Mouse (Mus musculus) neural tube, embryonic 14.5 days (tissue): ENCODE measurements around the gene Spc25. TPM values are rescaled to one million over a fixed set of nuclear protein-coding genes. Genes with fewer than 3 reads are reported as not detected.

Source experiments
- ATAC-seq: fragments of 200-750 bp; cut with Nextera tagmentation; 2 replicates; pipeline ENCODE4 v1.8.0; 2017; ENCODE audit warnings: low read depth, mild to moderate bottlenecking, moderate TSS enrichment, moderate library complexity
- H3K27ac ChIP-seq: fragments of 300-500 bp; sonication (generic); 2 replicates; pipeline ENCODE4 v1.5.1; 2014; ENCODE audit warnings: low read depth, mild to moderate bottlenecking, control low read depth, low read length, moderate library complexity, mixed read lengths
- H3K27me3 ChIP-seq: fragments of 300-500 bp; sonication (generic); 2 replicates; pipeline ENCODE4 v1.6.1; 2014; ENCODE audit warnings: low read length; ENCODE audit not compliant: control insufficient read depth, insufficient read depth
- H3K36me3 ChIP-seq: fragments of 300-500 bp; sonication (generic); 2 replicates; pipeline ENCODE4 v1.6.1; 2014; ENCODE audit warnings: low read length, mixed read lengths; ENCODE audit not compliant: control insufficient read depth, insufficient read depth
- H3K4me1 ChIP-seq: fragments of 300-500 bp; sonication (generic); 2 replicates; pipeline ENCODE4 v1.6.1; 2014; ENCODE audit warnings: low read length; ENCODE audit not compliant: control insufficient read depth, insufficient read depth
- H3K4me2 ChIP-seq: fragments of 300-500 bp; sonication (generic); 2 replicates; pipeline ENCODE4 v1.6.1; 2014; ENCODE audit warnings: mild to moderate bottlenecking, low read depth, low read length, control low read depth
- H3K4me3 ChIP-seq: fragments of 300-500 bp; sonication (generic); 2 replicates; pipeline ENCODE4 v1.5.1; 2014; ENCODE audit warnings: low read depth, low read length, control low read depth, mixed read lengths
- H3K9ac ChIP-seq: fragments of 300-500 bp; sonication (generic); replicated peaks from 2 replicates; pipeline ENCODE4 v1.6.1; 2014; ENCODE audit warnings: low read depth, mild to moderate bottlenecking, control low read depth, low read length, mixed read lengths
- H3K9me3 ChIP-seq: fragments of 300-500 bp; sonication (generic); 2 replicates; pipeline ENCODE4 v1.6.1; 2016; ENCODE audit warnings: low read length; ENCODE audit not compliant: control insufficient read depth
- WGBS: fragments of 180-500 bp; shearing (Covaris S2); extraction: QIAGEN DNeasy Blood & Tissue Kit; methylation state at CpG from one replicate; pipeline ENCODE4 v1.1.7; 2014; 5-methylcytosine and 5-hydroxymethylcytosine counted together
- polyA plus RNA-seq: library from polyadenylated mRNA; unstranded; fragments of >200 nt; fragmentation: Nextera tagmentation; extraction: Ambion mirVana; gene quantifications from 2 replicates; pipeline ENCODE4 v1.2.1, GENCODE M21; 2014

The Spc25 gene
- 15.4 and 19.9 TPM in 2 replicates for polyA plus RNA-seq

DNA sequence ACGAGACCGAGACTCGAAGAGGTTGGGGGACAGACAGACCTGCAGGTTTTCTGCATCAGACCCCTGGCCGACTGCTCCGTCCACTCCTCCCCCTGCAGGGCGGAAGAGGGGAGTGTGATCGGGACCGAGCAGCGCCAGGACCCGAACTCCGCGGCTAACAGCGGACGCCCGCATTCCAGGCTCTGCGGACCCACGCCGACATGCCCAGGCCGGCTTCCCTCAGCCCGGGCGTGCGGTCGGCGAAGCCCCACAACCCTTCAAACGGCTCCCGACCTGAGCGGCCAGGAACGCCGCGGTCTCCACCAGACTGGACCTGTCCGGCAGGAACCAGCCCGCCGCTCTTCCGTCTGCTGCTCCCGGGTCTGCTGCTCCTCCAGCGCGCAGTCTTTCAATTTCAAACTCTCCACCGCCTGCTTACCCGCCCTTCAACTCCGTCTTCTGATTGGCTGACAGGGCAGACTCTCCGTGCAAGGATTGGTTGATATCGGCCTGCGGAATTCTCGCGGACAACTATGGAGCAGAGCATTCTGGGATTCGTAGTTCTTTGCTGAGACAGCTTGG is at the start of gene Spc25:
Gene Spc25 (minus strand): TSS at position 404 of the 561 bp plus-strand sequence.
- peak within 1 kb of the TSS; percentile 50 for H3K9ac ChIP-seq
- peak within 1 kb of the TSS; percentile 67 for H3K4me3 ChIP-seq
- no peaks in the 10 kb centered on the region for H3K36me3 ChIP-seq
- ATAC-seq, result peak; percentile 100
- no peaks in the 10 kb centered on the region for H3K27me3 ChIP-seq
- H3K9me3 ChIP-seq, result no peaks in the 10 kb centered on the region
- under 1% methylated on average over 46 of the region's 46 CpGs for WGBS
- no peak within 1 kb of the TSS for H3K27ac ChIP-seq
- no peaks in the 10 kb centered on the region for H3K4me1 ChIP-seq
- peak within 1 kb of the TSS; percentile 91 for H3K4me2 ChIP-seq

GRCm38 (mm10) chr2:69248221-69248755 is 42.3 kb upstream of the Spc25 start:
- no peaks in the 10 kb centered on the region for H3K27me3 ChIP-seq
- no peak overlapping the region for H3K4me3 ChIP-seq
- ATAC-seq, result no peak
- H3K27ac ChIP-seq, result no peak overlapping the region
- H3K4me1 ChIP-seq, result no peaks in the 10 kb centered on the region
- no peaks in the 10 kb centered on the region for H3K9me3 ChIP-seq
- no peaks in the 10 kb centered on the region for H3K36me3 ChIP-seq
- H3K9ac ChIP-seq, result no peak overlapping the region
- WGBS, result 73% methylated on average over 16 of the region's 16 CpGs
- H3K4me2 ChIP-seq, result no peak overlapping the region

GRCm38 (mm10) chr2:69247081-69247480 is 41.1 kb upstream of the Spc25 start:
- 90% methylated on average over 1 of the region's 1 CpGs for WGBS
- no peak for ATAC-seq

DNA sequence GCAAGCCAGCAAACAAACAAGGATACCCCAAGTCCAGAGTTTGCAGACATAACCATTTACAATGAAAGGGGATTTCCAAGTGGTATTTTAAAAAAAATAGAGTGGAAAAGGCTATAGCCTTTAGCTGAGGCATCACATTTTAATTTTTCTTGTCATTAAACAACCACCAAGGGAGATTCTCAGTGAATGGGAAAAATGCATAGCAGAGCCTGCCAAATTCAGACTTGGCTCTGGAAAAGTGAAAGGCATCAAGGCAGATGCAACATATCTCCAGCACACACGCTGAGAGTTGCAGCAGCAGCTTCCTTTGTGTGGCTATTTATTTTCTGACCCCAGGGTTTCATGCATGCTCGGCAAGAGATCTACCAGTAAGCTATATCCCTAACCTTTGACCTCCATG is 38.9 kb upstream of the Spc25 start:
- no peaks in the 10 kb centered on the region for H3K36me3 ChIP-seq
- no peak overlapping the region for H3K27ac ChIP-seq
- H3K27me3 ChIP-seq, result no peaks in the 10 kb centered on the region
- no peak for ATAC-seq
- H3K4me1 ChIP-seq, result no peaks in the 10 kb centered on the region
- H3K9me3 ChIP-seq, result no peaks in the 10 kb centered on the region
- no peak overlapping the region for H3K4me2 ChIP-seq
- no peak overlapping the region for H3K9ac ChIP-seq
- 37% methylated on average over 2 of the region's 2 CpGs for WGBS
- H3K4me3 ChIP-seq, result no peak overlapping the region

More at GRCm38 (mm10) chr2:69247081-69247480, 41.1 kb upstream of the Spc25 start:
- H3K4me3 ChIP-seq, result no peak overlapping the region
- no peak overlapping the region for H3K4me2 ChIP-seq
- no peaks in the 10 kb centered on the region for H3K27me3 ChIP-seq
- H3K9me3 ChIP-seq, result no peaks in the 10 kb centered on the region
- no peaks in the 10 kb centered on the region for H3K36me3 ChIP-seq
- H3K9ac ChIP-seq, result no peak overlapping the region
- H3K4me1 ChIP-seq, result no peaks in the 10 kb centered on the region
- no peak overlapping the region for H3K27ac ChIP-seq

DNA sequence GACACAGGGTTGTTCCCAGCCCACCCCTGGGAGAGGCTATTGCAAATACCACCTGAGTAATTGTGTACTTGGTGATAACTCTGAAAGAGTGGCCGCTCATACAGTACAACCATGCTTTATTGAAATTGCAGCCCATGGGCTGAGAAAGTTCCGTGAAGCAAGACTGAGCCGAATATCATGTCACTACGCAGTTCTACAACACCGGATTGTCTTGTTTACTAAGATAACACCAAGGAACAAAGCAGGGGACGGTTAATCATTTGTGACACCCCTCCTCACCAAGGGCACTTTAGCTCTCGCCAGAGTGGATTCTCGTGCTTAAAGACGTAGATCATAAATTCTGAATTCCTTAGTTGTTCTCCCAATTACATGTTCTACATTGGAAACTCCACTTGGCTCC is 33.3 kb upstream of the Spc25 start:
- 68% methylated on average over 9 of the region's 9 CpGs for WGBS
- no peak for ATAC-seq

GRCm38 (mm10) chr2:69234976-69235678 is 29.1 kb upstream of the Spc25 start:
- Histone ChIP-seq H3K36me3 (no peaks in the 10 kb centered on the region), H3K27me3 (no peaks in the 10 kb centered on the region), H3K4me1 (no peaks in the 10 kb centered on the region), H3K4me2 (no peak overlapping the region), H3K9me3 (no peaks in the 10 kb centered on the region), H3K27ac (no peak overlapping the region), H3K4me3 (no peak overlapping the region), H3K9ac (no peak overlapping the region)
- 46% methylated on average over 5 of the region's 5 CpGs for WGBS
- ATAC-seq, result no peak

More for the DNA sequence above, 33.3 kb upstream of the Spc25 start:
- no peaks in the 10 kb centered on the region for H3K36me3 ChIP-seq
- no peaks in the 10 kb centered on the region for H3K4me1 ChIP-seq
- H3K27ac ChIP-seq, result no peak overlapping the region
- no peaks in the 10 kb centered on the region for H3K9me3 ChIP-seq
- no peaks in the 10 kb centered on the region for H3K27me3 ChIP-seq
- H3K4me2 ChIP-seq, result no peak overlapping the region
- H3K9ac ChIP-seq, result no peak overlapping the region
- H3K4me3 ChIP-seq, result no peak overlapping the region

DNA sequence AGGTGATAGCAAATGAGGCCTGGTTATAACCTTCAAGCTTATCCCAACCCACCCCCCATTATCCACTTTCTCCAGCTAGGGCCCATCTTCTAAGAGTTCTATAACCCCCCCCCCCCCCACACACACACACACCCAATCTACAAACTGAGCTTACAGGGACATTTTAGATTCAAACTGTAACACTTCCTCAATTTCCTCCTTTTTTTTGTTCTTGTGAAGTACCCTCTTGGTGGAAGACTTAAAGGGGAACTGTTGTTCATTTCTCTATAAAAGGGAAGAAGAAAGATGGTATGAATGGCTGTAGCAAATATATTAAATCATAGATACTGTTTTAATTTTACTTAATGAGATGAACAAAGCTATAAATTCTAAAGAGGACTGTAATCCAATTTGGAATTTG is 26.1 kb upstream of the Spc25 start:
- Histone ChIP-seq H3K9me3 (no peaks in the 10 kb centered on the region), H3K9ac (no peak overlapping the region), H3K4me2 (no peak overlapping the region), H3K4me1 (no peaks in the 10 kb centered on the region), H3K4me3 (no peak overlapping the region), H3K27me3 (no peaks in the 10 kb centered on the region), H3K36me3 (no peaks in the 10 kb centered on the region), H3K27ac (no peak overlapping the region)
- ATAC-seq, result no peak

- no peaks in the 10 kb centered on the region for H3K4me1 ChIP-seq
- H3K27me3 ChIP-seq, result no peaks in the 10 kb centered on the region
- 89% methylated on average over 2 of the region's 2 CpGs for WGBS
- H3K9me3 ChIP-seq, result no peaks in the 10 kb centered on the region
- H3K27ac ChIP-seq, result no peak overlapping the region
- no peak for ATAC-seq
- no peak overlapping the region for H3K4me3 ChIP-seq
- H3K36me3 ChIP-seq, result no peaks in the 10 kb centered on the region
- H3K4me2 ChIP-seq, result no peak overlapping the region
- H3K9ac ChIP-seq, result no peak overlapping the region
Observed at GRCm38 (mm10) chr2:69230137-69230536, 24.1 kb upstream of the Spc25 start.

DNA sequence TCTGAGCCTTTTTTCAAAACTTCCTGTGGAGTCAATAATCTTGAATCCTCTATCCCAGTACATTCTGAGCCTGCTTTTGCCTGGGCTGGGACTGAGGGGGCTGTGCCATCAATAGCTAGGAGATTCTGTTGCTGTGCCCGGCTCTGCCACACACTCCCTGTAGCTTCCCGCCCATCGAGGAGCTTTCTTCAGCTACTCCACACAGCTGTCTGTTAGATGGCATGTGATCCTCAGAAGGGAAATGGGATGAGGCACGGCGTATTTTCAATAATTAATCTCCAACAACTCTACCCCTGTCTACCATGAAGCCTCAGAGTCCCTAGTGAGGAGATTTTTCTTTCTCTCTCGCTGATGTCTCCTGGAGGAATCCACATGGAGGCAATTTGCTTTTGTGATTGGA is 22.6 kb upstream of the Spc25 start:
- 59% methylated on average over 6 of the region's 6 CpGs for WGBS
- no peak overlapping the region for H3K27ac ChIP-seq
- ATAC-seq, result no peak
- H3K4me1 ChIP-seq, result no peaks in the 10 kb centered on the region
- no peak overlapping the region for H3K4me2 ChIP-seq
- no peaks in the 10 kb centered on the region for H3K27me3 ChIP-seq
- no peaks in the 10 kb centered on the region for H3K9me3 ChIP-seq
- no peak overlapping the region for H3K4me3 ChIP-seq
- H3K9ac ChIP-seq, result no peak overlapping the region
- no peaks in the 10 kb centered on the region for H3K36me3 ChIP-seq
